Mouse (Mus musculus) mouse trophoblast stem cell (cell line): ENCODE results near the gene Ltbp3.

ENCODE experiments used
- in situ Hi-C, 2 experiments: fragments of 300-500 bp; cut with MseI, MboI; formaldehyde crosslinking; loops; 2 replicates in 1 of 2; 3 replicates in 1 of 2; pipeline ENCODE4 v1.15.1; 2025

Gene Ltbp3

DNA sequence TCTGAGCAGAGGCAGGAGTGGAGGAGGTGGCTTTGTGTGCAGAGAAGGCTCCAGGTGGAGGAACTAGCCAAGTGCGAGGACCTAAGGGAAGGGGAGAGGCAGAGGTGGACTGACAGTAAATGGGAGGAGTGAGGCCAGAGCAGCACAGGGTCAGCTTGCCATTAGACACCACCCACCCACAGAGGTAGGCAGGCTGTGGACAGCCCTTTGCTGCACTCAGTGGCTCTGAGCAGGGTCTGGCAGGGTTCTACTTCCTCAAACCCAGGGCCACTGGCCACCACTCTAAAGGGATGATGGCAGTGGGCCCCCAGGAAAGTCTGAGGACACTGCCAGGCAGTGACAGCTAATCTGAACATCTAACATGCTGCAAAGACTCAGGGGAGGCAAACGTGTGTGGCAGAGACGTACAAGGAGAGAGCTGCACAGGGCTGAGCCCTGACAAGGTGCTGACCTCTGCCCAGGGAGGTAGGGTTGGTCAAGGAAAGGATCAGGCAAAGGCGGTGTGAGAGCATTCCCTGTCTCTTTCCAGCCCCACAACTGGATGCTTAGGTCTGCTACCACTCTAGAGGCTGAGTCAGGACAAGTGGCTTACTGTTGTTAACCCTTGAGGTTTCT is 16.7 kb upstream of the Ltbp3 start:
- in situ Hi-C loops: no loop called here

GRCm38 (mm10) chr19:5724549-5724941 is 16.2 kb upstream of the Ltbp3 start:
- in situ Hi-C loops: no loop called here

GRCm38 (mm10) chr19:5725029-5725707 is 15.5 kb upstream of the Ltbp3 start:
- in situ Hi-C loops: no loop called here

DNA sequence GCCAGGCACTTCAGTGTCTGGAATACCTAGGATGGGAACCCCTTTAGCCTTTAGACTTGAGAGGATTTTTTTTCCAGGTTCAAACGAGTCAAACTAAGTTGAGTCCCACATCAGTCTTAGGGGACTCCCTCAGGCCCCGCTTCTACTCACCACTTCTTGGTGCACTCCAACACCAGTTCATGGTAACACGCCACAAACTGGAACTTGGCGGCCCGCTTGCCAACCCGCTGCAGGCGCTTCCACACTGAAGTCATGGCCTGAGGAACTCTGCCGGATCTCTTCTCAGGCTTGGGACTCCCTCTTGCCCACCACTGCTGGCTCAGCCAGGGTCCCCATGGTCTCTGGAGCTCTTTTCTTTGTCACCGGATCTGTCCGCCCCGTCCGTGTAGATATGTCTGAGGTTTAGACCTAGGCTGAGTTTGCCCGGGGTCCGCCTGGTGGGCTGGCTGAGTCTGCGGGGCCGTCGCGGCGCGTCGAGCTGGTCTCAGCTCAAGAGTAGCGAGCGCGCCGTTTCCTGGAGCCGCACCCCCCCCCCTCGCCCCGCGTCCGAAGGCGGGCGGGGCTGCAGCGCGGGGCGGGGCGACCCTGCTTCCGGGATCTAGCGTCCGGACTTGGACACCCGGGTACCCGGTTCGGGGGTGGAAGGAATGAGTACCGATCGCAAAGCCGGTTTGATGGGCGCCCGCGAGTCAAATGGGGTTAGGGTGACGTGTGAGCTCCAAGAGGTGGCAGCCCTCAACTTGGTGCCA is 14.8 kb upstream of the Ltbp3 start, which contains the start of gene Ehbp1l1:
Gene Ehbp1l1, minus strand, starts transcription at position 551 of the 749 bp plus-strand sequence.
- in situ Hi-C loops: no loop called here

- in situ Hi-C loops: no loop called here
These were observed 13.6 kb upstream of the Ltbp3 start for GRCm38 (mm10) chr19:5726961-5727578.

- in situ Hi-C loops: no loop called here
These were observed 13.0 kb upstream of the Ltbp3 start for GRCm38 (mm10) chr19:5727701-5728100.

- in situ Hi-C loops: no loop called here
These were observed 11.9 kb upstream of the Ltbp3 start for GRCm38 (mm10) chr19:5728631-5729443.

- in situ Hi-C loops: no loop called here
These were observed 11.3 kb upstream of the Ltbp3 start, which contains the start of gene Fam89b for GRCm38 (mm10) chr19:5729444-5729815. Fam89b (minus strand) TSS chr19:5729653.

DNA sequence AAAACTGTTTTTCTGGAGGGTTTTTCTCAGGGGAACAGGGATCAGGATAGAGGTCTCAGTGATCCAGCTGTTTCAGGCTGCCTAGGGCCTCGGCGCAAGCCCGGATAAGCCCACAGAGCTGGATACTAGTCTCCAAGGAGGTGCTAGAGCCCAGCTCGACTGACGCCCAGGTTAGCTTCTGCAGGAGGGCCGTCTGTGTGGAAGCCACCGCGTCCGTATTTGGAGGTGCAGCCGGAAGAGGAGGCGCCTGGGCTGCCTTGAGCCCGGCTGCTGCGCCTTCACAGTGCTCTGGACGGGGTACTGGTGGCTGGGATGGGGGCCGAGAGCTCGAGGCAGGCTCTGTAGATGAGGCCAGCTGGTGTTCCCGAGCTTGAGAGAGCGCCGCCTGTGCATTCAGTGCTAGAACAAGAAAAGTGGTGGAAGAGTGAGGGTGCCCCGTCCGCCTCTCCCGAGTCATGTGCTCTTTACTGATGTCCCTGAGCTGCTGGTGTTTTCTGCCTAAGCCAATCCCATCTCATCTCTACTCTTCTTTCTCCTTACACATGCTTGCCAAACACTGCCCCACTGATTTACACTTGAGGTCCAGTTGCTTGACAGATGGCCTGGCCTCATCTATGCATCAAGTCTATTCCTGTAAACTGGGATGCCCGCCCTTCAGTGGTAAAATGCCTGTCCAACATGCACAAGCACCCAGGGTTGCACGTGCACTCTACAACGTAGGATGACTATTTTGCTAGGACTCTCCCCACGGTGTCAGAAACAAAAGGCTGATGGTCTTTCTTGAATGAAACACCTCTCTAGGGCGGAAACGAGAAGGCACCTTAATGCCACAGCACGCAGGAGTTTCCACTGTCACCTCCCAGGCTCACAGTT is 10.2 kb upstream of the Ltbp3 start:
- in situ Hi-C loops: no loop called here

- in situ Hi-C loops: no loop called here
These were observed 9.3 kb upstream of the Ltbp3 start for GRCm38 (mm10) chr19:5731264-5731978.

GRCm38 (mm10) chr19:5734325-5734724 is 6.4 kb upstream of the Ltbp3 start:
- in situ Hi-C loops: no loop called here

GRCm38 (mm10) chr19:5739446-5739845 is 1.3 kb upstream of the Ltbp3 start:
- in situ Hi-C loops: no loop called here

DNA sequence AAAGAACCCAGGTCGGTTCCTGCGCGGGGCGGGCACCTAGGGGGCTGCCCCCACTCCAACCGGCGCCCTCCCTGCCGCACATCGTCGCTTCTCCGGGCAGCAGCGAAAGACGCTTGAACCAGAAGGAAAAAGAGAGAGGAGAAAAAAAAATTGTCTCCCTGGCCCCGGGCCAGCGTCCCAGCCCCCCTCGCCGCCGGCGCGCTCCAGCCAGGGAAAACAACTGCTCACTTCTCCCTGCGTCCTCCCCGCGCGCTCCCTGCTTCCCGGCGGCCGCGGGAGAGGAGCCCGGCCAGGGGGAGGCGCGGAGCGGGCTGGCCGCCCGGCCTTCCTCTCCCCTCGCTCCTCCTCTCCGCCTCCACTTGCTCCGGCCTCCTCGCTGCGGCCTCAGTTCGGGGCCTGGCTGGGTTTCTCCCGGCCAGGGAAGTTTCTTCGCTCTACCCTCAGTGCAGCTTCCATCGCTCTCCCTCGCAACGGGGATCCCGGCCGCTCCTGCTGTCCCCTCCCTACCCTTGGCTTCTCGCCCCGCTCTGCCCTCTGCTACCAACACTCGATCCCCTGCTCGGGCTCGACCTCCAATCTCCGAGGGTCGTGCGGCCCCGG is 1.0 kb downstream of the Ltbp3 start:
- in situ Hi-C loops: no loop called here

GRCm38 (mm10) chr19:5742241-5742641 is 1.5 kb downstream of the Ltbp3 start:
- in situ Hi-C loops: no loop called here

- in situ Hi-C loops: no loop called here
These were observed 2.9 kb downstream of the Ltbp3 start for GRCm38 (mm10) chr19:5743576-5743975.

- in situ Hi-C loops: no loop called here
These were observed 5.3 kb downstream of the Ltbp3 start for GRCm38 (mm10) chr19:5745756-5746710.

DNA sequence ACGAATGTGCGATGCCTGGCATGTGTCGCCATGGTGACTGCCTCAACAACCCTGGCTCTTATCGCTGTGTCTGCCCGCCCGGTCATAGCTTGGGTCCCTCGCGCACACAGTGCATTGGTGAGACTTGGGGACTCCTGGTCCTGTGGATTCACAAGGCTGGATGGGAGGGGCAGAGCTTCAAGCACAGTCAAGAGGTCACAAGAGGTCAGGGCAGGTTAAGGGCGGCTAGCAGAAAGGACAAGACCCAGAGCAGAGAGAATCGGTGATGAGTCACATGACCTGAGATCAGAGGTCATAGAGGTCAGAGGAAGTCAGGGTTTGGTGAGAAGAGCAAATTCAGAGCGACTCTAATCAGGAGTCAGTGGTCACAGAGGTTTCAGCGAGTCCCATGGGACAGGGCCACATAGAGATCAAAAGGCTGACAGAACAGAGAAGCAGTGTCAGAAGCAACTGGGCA is 6.2 kb downstream of the Ltbp3 start:
- in situ Hi-C loops: no loop called here

DNA sequence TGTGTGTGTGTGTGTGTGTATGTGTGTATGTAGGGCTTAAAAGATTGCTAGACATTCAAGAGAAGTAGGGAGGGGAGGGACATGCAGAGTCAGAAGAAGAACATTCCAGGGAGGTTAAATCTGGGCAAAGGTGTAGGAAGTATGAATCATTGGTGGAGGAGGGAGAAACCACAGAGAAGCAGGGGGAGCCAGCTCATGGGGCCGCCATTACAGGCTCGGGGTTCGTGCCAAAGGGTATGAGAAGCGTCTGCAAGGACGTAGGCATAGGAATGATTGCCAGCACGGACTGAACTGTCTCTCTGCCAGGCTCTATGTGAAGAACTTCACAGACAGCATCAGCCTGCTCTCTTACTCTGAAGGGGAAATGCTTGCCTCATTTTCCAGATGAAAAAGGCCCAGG is 8.8 kb downstream of the Ltbp3 start:
- in situ Hi-C loops: no loop called here
